Mouse (Mus musculus): ENCODE results near the gene Sbno2.

Sbno2 gene

GRCm38 (mm10) chr10:80017771-80018170 lies 87.6 kb downstream of the Sbno2 start:
- DNase-seq (ENCODE audit: low read depth, low spot score), result no peak

GRCm38 (mm10) chr10:80017361-80017760 lies 88.0 kb downstream of the Sbno2 start:
- DNase-seq (ENCODE audit: low read depth, low spot score), result no peak

- DNase-seq (ENCODE audit: low read depth, low spot score), result no peak
Measured at GRCm38 (mm10) chr10:80016931-80017330, 88.4 kb downstream of the Sbno2 start.

GRCm38 (mm10) chr10:80016511-80016910 lies 88.9 kb downstream of the Sbno2 start, which contains the start of gene Arhgap45:
Gene Arhgap45, plus strand, starts transcription at chr10:80016653.
- no peak for DNase-seq (ENCODE audit: low read depth, low spot score)

GRCm38 (mm10) chr10:80015583-80015982 lies 89.8 kb downstream of the Sbno2 start:
- no peak for DNase-seq (ENCODE audit: low read depth, low spot score)

- DNase-seq (ENCODE audit: low read depth, low spot score), result no peak
Measured at GRCm38 (mm10) chr10:80014484-80015290, 90.7 kb downstream of the Sbno2 start.

- no peak for DNase-seq (ENCODE audit: low read depth, low spot score)
Measured at GRCm38 (mm10) chr10:80013609-80014008, 91.8 kb downstream of the Sbno2 start.

- DNase-seq (ENCODE audit: low read depth, low spot score), result no peak
Measured at GRCm38 (mm10) chr10:80011740-80012139, 93.6 kb downstream of the Sbno2 start.
